Mouse (Mus musculus) adrenal gland, postnatal 25 days (tissue): ENCODE results near the gene Olfr1475. TPM values are rescaled to one million over a fixed set of nuclear protein-coding genes. Genes with fewer than 3 reads are reported as not detected.
"Not testable (repeated sequence)": the region's sequence is repeated elsewhere in the genome, so short reads cannot be mapped to it uniquely, and the experiment has no call there.

Source experiments
- DNase-seq: peaks from one replicate; pipeline ENCODE4 v3.0.0; 2021; ENCODE audit warnings: mixed read lengths
- long read RNA-seq: library from polyadenylated mRNA; stranded (forward); transcript quantifications from one replicate; pipeline ENCODE4 v2.0.0, GENCODE M21; 2021
- total RNA-seq: library from RNA; stranded (reverse); gene quantifications from 2 replicates; pipeline ENCODE4 v1.2.3, GENCODE M21; 2021

Olfr1475 gene
- not detected in 2 replicates for total RNA-seq
- long read RNA-seq, result 0 reads

DNA sequence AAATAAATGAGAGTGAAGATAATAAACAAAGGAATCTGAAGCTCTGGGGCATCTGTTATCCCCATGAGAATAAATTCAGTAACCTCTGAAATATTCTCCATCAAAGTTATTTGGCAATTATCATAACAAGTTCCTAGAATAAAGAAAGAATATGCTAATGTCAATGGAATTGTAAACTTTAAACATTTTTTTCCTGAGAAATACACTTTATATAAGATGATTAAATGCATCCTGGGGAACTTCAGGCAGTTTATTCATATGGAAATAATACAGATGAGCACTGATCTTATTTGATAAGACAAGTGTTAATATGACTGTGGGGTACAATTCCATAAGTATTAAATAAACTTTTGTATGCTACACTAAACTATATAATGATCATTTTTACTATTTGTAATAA lies at the start of gene Olfr1475:
Gene Olfr1475 (minus strand): TSS at position 101 of the 400 bp plus-strand sequence.
- DNase-seq, result no peak

DNA sequence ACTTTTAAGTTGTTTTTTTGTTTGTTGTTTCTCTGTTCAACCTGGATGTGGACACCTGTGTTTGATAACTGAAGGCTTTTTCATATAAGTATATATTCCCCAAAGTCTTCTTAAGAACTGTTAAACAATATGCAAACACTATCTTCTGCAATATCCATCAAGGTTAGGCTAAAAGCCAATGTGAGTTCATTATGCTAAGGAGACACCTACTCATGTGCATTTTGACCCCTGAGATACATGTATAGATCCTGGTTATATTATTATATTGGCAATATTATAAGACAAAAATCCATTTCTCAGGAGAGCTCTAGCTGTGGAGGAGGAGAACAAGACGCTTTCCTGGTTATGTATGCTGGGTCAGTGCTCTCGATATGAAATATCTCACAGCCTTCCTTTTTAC lies 47.6 kb upstream of the Olfr1475 start, which contains the start of gene Olfr1480:
Gene Olfr1480 (plus strand): TSS at position 301 of the 400 bp plus-strand sequence.
- no peak for DNase-seq

- no peak for DNase-seq
Measured at GRCm38 (mm10) chr19:13500246-13500645, 20.2 kb upstream of the Olfr1475 start, which contains the start of gene Olfr1477. Gene Olfr1477 (plus strand): TSS chr19:13500546.

- not testable (repeated sequence) for DNase-seq
Measured at GRCm38 (mm10) chr19:13469265-13469664, 10.7 kb downstream of the Olfr1475 start, which contains the start of gene Olfr1474. Gene Olfr1474 (plus strand): TSS chr19:13469565.

- no peak for DNase-seq
Measured at GRCm38 (mm10) chr19:13455986-13456385, 24.0 kb downstream of the Olfr1475 start, which contains the start of gene Olfr1472. Gene Olfr1472 (minus strand): TSS chr19:13456086.

GRCm38 (mm10) chr19:13443109-13443508 lies 36.9 kb downstream of the Olfr1475 start, which contains the start of gene Olfr1471:
Gene Olfr1471 (plus strand): TSS chr19:13443409.
- not testable (repeated sequence) for DNase-seq

Other genes with a start within 250 kb of the Olfr1475 start
- gene Olfr1463, start 248.9 kb downstream of the Olfr1475 start, total RNA-seq, result not detected in 2 replicates
- not detected in 2 replicates for gene Olfr1465, start 164.7 kb downstream of the Olfr1475 start, total RNA-seq
- not detected in 2 replicates for gene Olfr1466, start 141.3 kb downstream of the Olfr1475 start, total RNA-seq
- not detected in 2 replicates for gene Olfr1467, start 118.0 kb downstream of the Olfr1475 start, total RNA-seq
- not detected in 2 replicates for gene Olfr1469, start 72.3 kb downstream of the Olfr1475 start, total RNA-seq
- gene Olfr1471, start 36.8 kb downstream of the Olfr1475 start, total RNA-seq, result not detected in 2 replicates
- gene Olfr1472, start 24.1 kb downstream of the Olfr1475 start, total RNA-seq, result not detected in 2 replicates
- not detected in 2 replicates for gene Olfr1474, start 10.6 kb downstream of the Olfr1475 start, total RNA-seq
- not detected in 2 replicates for gene Olfr1477, start 20.4 kb upstream of the Olfr1475 start, total RNA-seq
- not detected in 2 replicates for gene Olfr1480, start 47.7 kb upstream of the Olfr1475 start, total RNA-seq
- gene Olfr1484, start 103.3 kb upstream of the Olfr1475 start, total RNA-seq, result not detected in 2 replicates
- gene Olfr1487, start 137.2 kb upstream of the Olfr1475 start, total RNA-seq, result not detected in 2 replicates
- gene Olfr1489, start 151.4 kb upstream of the Olfr1475 start, total RNA-seq, result not detected in 2 replicates
- not detected in 2 replicates for gene Olfr1490, start 170.9 kb upstream of the Olfr1475 start, total RNA-seq
- not detected in 2 replicates for gene Olfr1491, start 217.1 kb upstream of the Olfr1475 start, total RNA-seq
- not detected in 2 replicates for gene Olfr1493-ps1, start 243.1 kb upstream of the Olfr1475 start, total RNA-seq